Mouse (Mus musculus) neural tube, embryonic 13.5 days (tissue): ENCODE data around the gene Trabd2b. TPM values are rescaled to one million over a fixed set of nuclear protein-coding genes. Genes with fewer than 3 reads are reported as not detected.

Experiments
- ATAC-seq: fragments of 200-750 bp; cut with Nextera tagmentation; 2 replicates; pipeline ENCODE4 v1.8.0; 2017; ENCODE audit warnings: low read depth, mild to moderate bottlenecking, moderate TSS enrichment, moderate library complexity
- H3K27ac ChIP-seq: fragments of 300-500 bp; sonication (generic); replicated peaks from 2 replicates; pipeline ENCODE4 v1.5.1; 2015; ENCODE audit warnings: moderate library complexity, mild to moderate bottlenecking, inconsistent platforms
- H3K27me3 ChIP-seq: fragments of 300-500 bp; sonication (generic); 2 replicates; pipeline ENCODE4 v1.6.1; 2015; ENCODE audit warnings: mild to moderate bottlenecking, inconsistent platforms
- H3K36me3 ChIP-seq: fragments of 300-500 bp; sonication (generic); 2 replicates; pipeline ENCODE4 v1.6.1; 2015; ENCODE audit warnings: mild to moderate bottlenecking, inconsistent platforms
- H3K4me1 ChIP-seq: fragments of 300-500 bp; sonication (generic); replicated peaks from 2 replicates; pipeline ENCODE4 v1.6.1; 2015; ENCODE audit warnings: inconsistent platforms
- H3K4me2 ChIP-seq: fragments of 300-500 bp; sonication (generic); 2 replicates; pipeline ENCODE4 v1.6.1; 2015; ENCODE audit warnings: inconsistent platforms, mild to moderate bottlenecking, moderate library complexity
- H3K4me3 ChIP-seq: fragments of 300-500 bp; sonication (generic); 2 replicates; pipeline ENCODE4 v1.5.1; 2015; ENCODE audit warnings: mild to moderate bottlenecking, inconsistent platforms
- H3K9ac ChIP-seq: fragments of 300-500 bp; sonication (generic); 2 replicates; pipeline ENCODE4 v1.6.1; 2015; ENCODE audit warnings: moderate library complexity, mild to moderate bottlenecking, inconsistent platforms
- H3K9me3 ChIP-seq: fragments of 300-500 bp; sonication (generic); 2 replicates; pipeline ENCODE4 v1.6.1; 2016; ENCODE audit warnings: inconsistent platforms
- WGBS: fragments of 180-500 bp; shearing (Covaris S2); methylation state at CpG from one replicate; pipeline ENCODE4 v1.1.7; 2015; 5-methylcytosine and 5-hydroxymethylcytosine counted together
- polyA plus RNA-seq: library from polyadenylated mRNA; unstranded; fragments of >200 nt; fragmentation: Nextera tagmentation; extraction: Ambion mirVana; gene quantifications from 2 replicates; pipeline ENCODE4 v1.2.1, GENCODE M21; 2015

The Trabd2b gene
- polyA plus RNA-seq, 1 experiment from 2014 or later, result 0.84 TPM

GRCm38 (mm10) chr4:114405682-114406354 is 706 bp upstream of the Trabd2b start:
- peaks cover 40% of the 10 kb centered on the region for H3K27me3 ChIP-seq
- peak overlapping the region; percentile 100 for H3K4me2 ChIP-seq
- H3K4me1 ChIP-seq, result peaks cover 27% of the 10 kb centered on the region
- peak overlapping the region; percentile 74 for H3K4me3 ChIP-seq
- no peaks in the 10 kb centered on the region for H3K36me3 ChIP-seq
- no peaks in the 10 kb centered on the region for H3K9me3 ChIP-seq
- peak overlapping the region; percentile 79 for H3K9ac ChIP-seq
- under 1% methylated on average over 29 of the region's 74 CpGs for WGBS
- peak; percentile 86 for ATAC-seq
- H3K27ac ChIP-seq, result peak overlapping the region; percentile 59

- Histone ChIP-seq H3K36me3 (no peaks in the 10 kb centered on the region), H3K27ac (no peak overlapping the region), H3K4me1 (peaks cover 34% of the 10 kb centered on the region), H3K9ac (no peak overlapping the region), H3K27me3 (peaks cover 48% of the 10 kb centered on the region), H3K4me3 (no peak overlapping the region), H3K4me2 (peak overlapping the region; percentile 100), H3K9me3 (no peaks in the 10 kb centered on the region)
- 74% methylated on average over 3 of the region's 3 CpGs for WGBS
- ATAC-seq, result no peak
Measured at GRCm38 (mm10) chr4:114407516-114407915, 992 bp downstream of the Trabd2b start.

- H3K4me2 ChIP-seq, result 0 out of 2 replicates have a peak overlapping the region, but pooled peaks have one; percentile 100
- H3K9me3 ChIP-seq, result no peaks in the 10 kb centered on the region
- H3K9ac ChIP-seq, result no peak overlapping the region
- H3K4me3 ChIP-seq, result no peak overlapping the region
- H3K27ac ChIP-seq, result no peak overlapping the region
- no peaks in the 10 kb centered on the region for H3K36me3 ChIP-seq
- ATAC-seq, result no peak
- peaks cover 49% of the 10 kb centered on the region for H3K27me3 ChIP-seq
- WGBS, result 91% methylated on average over 2 of the region's 2 CpGs
- H3K4me1 ChIP-seq, result peaks cover 34% of the 10 kb centered on the region
Measured at GRCm38 (mm10) chr4:114408298-114408697, 1.8 kb downstream of the Trabd2b start.

- Histone ChIP-seq H3K9me3 (no peaks in the 10 kb centered on the region), H3K4me3 (no peak overlapping the region), H3K4me2 (peak overlapping the region; percentile 9; the same call in 1 of the 2 replicates), H3K27me3 (peaks cover 48% of the 10 kb centered on the region), H3K27ac (no peak overlapping the region), H3K4me1 (peaks cover 34% of the 10 kb centered on the region), H3K36me3 (no peaks in the 10 kb centered on the region), H3K9ac (no peak overlapping the region)
- no peak for ATAC-seq
- WGBS, result 81% methylated on average over 18 of the region's 18 CpGs
Measured at GRCm38 (mm10) chr4:114408890-114409480, 2.5 kb downstream of the Trabd2b start.

GRCm38 (mm10) chr4:114409511-114409910 is 3.0 kb downstream of the Trabd2b start:
- ATAC-seq, result no peak
- Histone ChIP-seq H3K4me1 (peaks cover 34% of the 10 kb centered on the region), H3K27me3 (peaks cover 43% of the 10 kb centered on the region), H3K36me3 (no peaks in the 10 kb centered on the region), H3K9ac (no peak overlapping the region), H3K4me2 (0 out of 2 replicates have a peak overlapping the region, but pooled peaks have one; percentile 33), H3K27ac (no peak overlapping the region), H3K4me3 (no peak overlapping the region), H3K9me3 (no peaks in the 10 kb centered on the region)

- Histone ChIP-seq H3K27ac (no peak overlapping the region), H3K4me3 (no peak overlapping the region), H3K9me3 (no peaks in the 10 kb centered on the region), H3K4me1 (peaks cover 34% of the 10 kb centered on the region), H3K27me3 (peaks cover 43% of the 10 kb centered on the region), H3K4me2 (peak overlapping the region; percentile 33; the same call in 1 of the 2 replicates), H3K36me3 (no peaks in the 10 kb centered on the region), H3K9ac (0 out of 2 replicates have a peak overlapping the region, but pooled peaks have one; percentile 3)
- no peak for ATAC-seq
- WGBS, result 20% methylated on average over 2 of the region's 3 CpGs
Measured at GRCm38 (mm10) chr4:114410026-114410425, 3.5 kb downstream of the Trabd2b start.

- H3K4me3 ChIP-seq, result no peak overlapping the region; the same call in 1 of the 2 replicates
- peaks cover 47% of the 10 kb centered on the region for H3K27me3 ChIP-seq
- no peaks in the 10 kb centered on the region for H3K36me3 ChIP-seq
- H3K27ac ChIP-seq, result no peak overlapping the region
- H3K9ac ChIP-seq, result 0 out of 2 replicates have a peak overlapping the region, but pooled peaks have one; percentile 3
- peaks cover 34% of the 10 kb centered on the region for H3K4me1 ChIP-seq
- no peak for ATAC-seq
- H3K4me2 ChIP-seq, result peak overlapping the region; percentile 33
- H3K9me3 ChIP-seq, result no peaks in the 10 kb centered on the region
- WGBS, result 4% methylated on average over 11 of the region's 11 CpGs
Measured at GRCm38 (mm10) chr4:114410443-114410842, 3.9 kb downstream of the Trabd2b start.

GRCm38 (mm10) chr4:114410958-114411661 is 4.6 kb downstream of the Trabd2b start:
- peaks cover 34% of the 10 kb centered on the region for H3K4me1 ChIP-seq
- 0 out of 2 replicates have a peak overlapping the region, but pooled peaks have one; percentile 3 for H3K9ac ChIP-seq
- no peak overlapping the region; the same call in 1 of the 2 replicates for H3K4me3 ChIP-seq
- no peaks in the 10 kb centered on the region for H3K9me3 ChIP-seq
- WGBS, result 52% methylated on average over 9 of the region's 9 CpGs
- no peak overlapping the region for H3K27ac ChIP-seq
- ATAC-seq, result no peak
- H3K36me3 ChIP-seq, result no peaks in the 10 kb centered on the region
- peaks cover 48% of the 10 kb centered on the region for H3K27me3 ChIP-seq
- H3K4me2 ChIP-seq, result peak overlapping the region; percentile 33

GRCm38 (mm10) chr4:114411846-114412390 is 5.4 kb downstream of the Trabd2b start:
- Histone ChIP-seq H3K4me2 (no peak overlapping the region), H3K4me1 (peaks cover 26% of the 10 kb centered on the region), H3K9me3 (no peaks in the 10 kb centered on the region), H3K27ac (no peak overlapping the region), H3K36me3 (no peaks in the 10 kb centered on the region), H3K9ac (no peak overlapping the region), H3K4me3 (no peak overlapping the region), H3K27me3 (peaks cover 41% of the 10 kb centered on the region)
- no peak for ATAC-seq
- WGBS, result 52% methylated on average over 6 of the region's 6 CpGs

GRCm38 (mm10) chr4:114415925-114416645 is 9.6 kb downstream of the Trabd2b start:
- Histone ChIP-seq H3K4me2 (no peak overlapping the region), H3K27ac (no peak overlapping the region), H3K4me3 (no peak overlapping the region), H3K9ac (no peak overlapping the region), H3K27me3 (peaks cover 13% of the 10 kb centered on the region), H3K36me3 (no peaks in the 10 kb centered on the region), H3K9me3 (no peaks in the 10 kb centered on the region), H3K4me1 (peaks cover 5% of the 10 kb centered on the region)
- ATAC-seq, result no peak
- 46% methylated on average over 16 of the region's 16 CpGs for WGBS

- H3K9me3 ChIP-seq, result no peaks in the 10 kb centered on the region
- peaks cover 4% of the 10 kb centered on the region; the same call in 1 of the 2 replicates for H3K27me3 ChIP-seq
- 86% methylated on average over 2 of the region's 2 CpGs for WGBS
- H3K9ac ChIP-seq, result no peak overlapping the region
- no peaks in the 10 kb centered on the region for H3K36me3 ChIP-seq
- no peak for ATAC-seq
- no peak overlapping the region for H3K4me2 ChIP-seq
- H3K4me3 ChIP-seq, result no peak overlapping the region
- H3K4me1 ChIP-seq, result no peaks in the 10 kb centered on the region; the same call in 1 of the 2 replicates
- no peak overlapping the region for H3K27ac ChIP-seq
Measured at GRCm38 (mm10) chr4:114420154-114420553, 13.6 kb downstream of the Trabd2b start.
